Mouse (Mus musculus): ENCODE results near the gene Paqr5.

- TF ChIP-seq CTCF (conservative IDR thresholded peaks at IDR 0.05; ENCODE audit: low read length) (no peak), POU5F1 (IDR thresholded peaks at IDR 0.05; ENCODE audit: borderline replicate concordance, low read length) (no peak), NANOG (IDR thresholded peaks at IDR 0.05; ENCODE audit: borderline replicate concordance, low read length) (no peak)
Observed at GRCm38 (mm10) chr9:62018229-62019093, 8.2 kb downstream of the Paqr5 start.
